Mouse (Mus musculus): ENCODE data around the gene Anapc2.

GRCm38 (mm10) chr2:25288734-25289345, 16.6 kb downstream of the Anapc2 start:
- TF ChIP-seq ZNF384 (IDR thresholded peaks at IDR 0.05; ENCODE audit: low read depth, low read length) (no peak), CHD2 (IDR thresholded peaks at IDR 0.05; ENCODE audit: low read length) (no peak), POLR2A (IDR thresholded peaks at IDR 0.05; ENCODE audit: low read depth, low read length) (no peak), CTCF (conservative IDR thresholded peaks at IDR 0.05 in 1 of 2, IDR thresholded peaks at IDR 0.05 in 1 of 2; ENCODE audit: low read depth in 2 of 2, low read length in 2 of 2) (no peak)

Measured in CH12.LX (cell line).